Mouse (Mus musculus) megakaryocyte, embryonic 14.5 days (primary cell): Measurements from ENCODE around the gene Wdfy3.

Experiments used
- FLI1 ChIP-seq: IDR thresholded peaks from 2 replicates; pipeline ENCODE4 v1.6.1; 2012; ENCODE audit warnings: low read length, inconsistent platforms, mixed read lengths
- GATA1 ChIP-seq: IDR thresholded peaks from 3 replicates; pipeline ENCODE4 v1.6.1; 2012; ENCODE audit warnings: mixed read lengths, low read length, inconsistent platforms, borderline replicate concordance

DNA sequence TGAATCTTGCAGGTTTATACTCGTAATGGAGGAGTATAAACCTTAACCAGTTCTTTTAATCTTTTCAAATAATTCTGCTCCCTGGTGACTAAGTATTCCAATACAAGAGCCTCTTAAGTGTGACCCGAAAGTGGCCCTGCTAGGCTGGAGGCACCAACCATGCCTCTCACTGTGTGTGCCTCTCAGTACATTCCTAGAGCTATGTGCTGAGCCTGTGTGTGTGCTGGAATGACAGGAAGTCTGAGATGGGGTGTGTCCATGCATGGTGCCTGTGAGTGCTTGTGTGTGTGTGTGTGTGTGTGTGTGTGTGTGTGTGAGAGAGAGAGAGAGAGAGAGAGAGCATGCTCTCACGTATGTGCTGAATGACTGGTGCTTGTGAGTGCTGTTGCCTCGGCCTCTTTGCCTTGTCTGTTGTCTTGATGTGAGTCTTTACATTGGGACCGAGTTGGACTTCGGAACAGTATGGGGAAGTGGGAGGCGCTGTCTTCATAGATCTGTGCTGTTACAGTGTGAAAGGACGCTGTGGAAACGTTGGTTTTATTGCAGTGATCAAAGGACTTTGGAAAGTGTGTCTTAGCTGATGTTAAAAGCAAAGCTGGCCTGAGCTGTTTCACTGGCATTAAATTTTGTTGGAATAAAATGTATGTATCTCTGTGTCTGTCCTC lies 267.2 kb downstream of the Wdfy3 start:
- no peak for TF ChIP-seq GATA1
- no peak for TF ChIP-seq FLI1
